Mouse (Mus musculus) liver, embryonic 11.5 days (tissue): Measurements from ENCODE around the gene Nedd4. TPM values are rescaled to one million over a fixed set of nuclear protein-coding genes. Genes with fewer than 3 reads are reported as not detected.
"Not testable (repeated sequence)": the region's sequence is repeated elsewhere in the genome, so short reads cannot be mapped to it uniquely, and the experiment has no call there.

Experiments used
- ATAC-seq: fragments of 200-750 bp; cut with Nextera tagmentation; replicated peaks from 2 replicates; pipeline ENCODE4 v1.8.0; 2017; ENCODE audit warnings: moderate number of reproducible peaks, mild to moderate bottlenecking, moderate TSS enrichment, moderate library complexity; ENCODE audit not compliant: low FRiP score
- DNase-seq: peaks from one replicate; pipeline ENCODE4 v3.0.0-alpha.2; 2017; ENCODE audit warnings: low spot score
- H3K27ac ChIP-seq: fragments of 300-500 bp; sonication (generic); 2 replicates; pipeline ENCODE4 v1.5.1; 2014; ENCODE audit warnings: mild to moderate bottlenecking, low read depth, low read length, control low read depth
- H3K27me3 ChIP-seq: fragments of 300-500 bp; sonication (generic); replicated peaks from 2 replicates; pipeline ENCODE4 v1.6.1; 2014; ENCODE audit warnings: low read length, mixed read lengths; ENCODE audit not compliant: control insufficient read depth, insufficient read depth
- H3K36me3 ChIP-seq: fragments of 300-500 bp; sonication (generic); 2 replicates; pipeline ENCODE4 v1.6.1; 2014; ENCODE audit warnings: mild to moderate bottlenecking, low read length, moderate library complexity, mixed read lengths; ENCODE audit not compliant: control insufficient read depth, insufficient read depth
- H3K4me1 ChIP-seq: fragments of 300-500 bp; sonication (generic); replicated peaks from 2 replicates; pipeline ENCODE4 v1.6.1; 2014; ENCODE audit warnings: low read length, mixed read lengths; ENCODE audit not compliant: control insufficient read depth, insufficient read depth
- H3K4me2 ChIP-seq: fragments of 300-500 bp; sonication (generic); 2 replicates; pipeline ENCODE4 v1.6.1; 2014; ENCODE audit warnings: mild to moderate bottlenecking, control low read depth, moderate library complexity
- H3K4me3 ChIP-seq: fragments of 300-500 bp; sonication (generic); 2 replicates; pipeline ENCODE4 v1.5.1; 2014; ENCODE audit warnings: low read depth, low read length, control low read depth
- H3K9ac ChIP-seq: fragments of 300-500 bp; sonication (generic); 2 replicates; pipeline ENCODE4 v1.6.1; 2014; ENCODE audit warnings: low read depth, low read length, control low read depth
- H3K9me3 ChIP-seq: fragments of 300-500 bp; sonication (generic); 2 replicates; pipeline ENCODE4 v1.6.1; 2016; ENCODE audit warnings: low read length, inconsistent platforms, mixed read lengths; ENCODE audit not compliant: control insufficient read depth
- WGBS: fragments of 180-500 bp; shearing (Covaris S2); extraction: QIAGEN DNeasy Blood & Tissue Kit; methylation state at CpG from one replicate; pipeline ENCODE4 v1.1.7; 2014; 5-methylcytosine and 5-hydroxymethylcytosine counted together
- polyA plus RNA-seq: library from polyadenylated mRNA; unstranded; fragments of >200 nt; fragmentation: Nextera tagmentation; extraction: Ambion mirVana; gene quantifications from 2 replicates; pipeline ENCODE4 v1.2.1, GENCODE M21; 2014

Gene Nedd4
- polyA plus RNA-seq, 1 experiment from 2014 or later: 302 TPM

GRCm38 (mm10) chr9:72635134-72635533, 27.0 kb upstream of the Nedd4 start:
- H3K4me1 ChIP-seq: peaks cover 6% of the 10 kb centered on the region; the same call in 1 of the 2 replicates
- ATAC-seq (no peak), DNase-seq (no peak)
- H3K9ac ChIP-seq: no peak overlapping the region
- H3K4me2 ChIP-seq: no peak overlapping the region
- no peak overlapping the region for H3K27ac ChIP-seq
- no peaks in the 10 kb centered on the region for H3K27me3 ChIP-seq
- no peak overlapping the region for H3K4me3 ChIP-seq
- H3K9me3 ChIP-seq: no peaks in the 10 kb centered on the region
- no peaks in the 10 kb centered on the region for H3K36me3 ChIP-seq

GRCm38 (mm10) chr9:72636547-72636946, 25.6 kb upstream of the Nedd4 start:
- 82% methylated on average over 7 of the region's 7 CpGs for WGBS

GRCm38 (mm10) chr9:72637243-72637642, 24.9 kb upstream of the Nedd4 start:
- ATAC-seq (no peak), DNase-seq (no peak)
- H3K4me3 ChIP-seq: no peak overlapping the region
- peaks cover 18% of the 10 kb centered on the region for H3K4me1 ChIP-seq
- H3K36me3 ChIP-seq: no peaks in the 10 kb centered on the region
- H3K4me2 ChIP-seq: no peak overlapping the region
- no peak overlapping the region for H3K27ac ChIP-seq
- 93% methylated on average over 8 of the region's 8 CpGs for WGBS
- no peaks in the 10 kb centered on the region for H3K9me3 ChIP-seq
- H3K9ac ChIP-seq: no peak overlapping the region
- no peaks in the 10 kb centered on the region for H3K27me3 ChIP-seq

More at GRCm38 (mm10) chr9:72636547-72636946, 25.6 kb upstream of the Nedd4 start:
- DNase-seq (no peak), ATAC-seq (no peak)
- Histone ChIP-seq H3K36me3 (no peaks in the 10 kb centered on the region), H3K4me1 (peaks cover 19% of the 10 kb centered on the region), H3K4me2 (no peak overlapping the region), H3K9ac (no peak overlapping the region), H3K9me3 (no peaks in the 10 kb centered on the region), H3K27ac (no peak overlapping the region), H3K27me3 (no peaks in the 10 kb centered on the region), H3K4me3 (no peak overlapping the region)

- ATAC-seq (peak; percentile 70; the same call in 1 of the 2 replicates), DNase-seq (no peak)
- Histone ChIP-seq H3K4me2 (peak overlapping the region; percentile 77), H3K9me3 (no peaks in the 10 kb centered on the region), H3K4me3 (peak overlapping the region; percentile 49), H3K27me3 (no peaks in the 10 kb centered on the region), H3K27ac (peak overlapping the region; percentile 93), H3K4me1 (peaks cover 16% of the 10 kb centered on the region), H3K36me3 (no peaks in the 10 kb centered on the region), H3K9ac (peak overlapping the region; percentile 75)
- 57% methylated on average over 9 of the region's 9 CpGs for WGBS
These were observed 22.9 kb upstream of the Nedd4 start for GRCm38 (mm10) chr9:72638951-72639842.

- H3K9ac ChIP-seq: peak overlapping the region; percentile 75
- ATAC-seq (peak; percentile 97), DNase-seq (peak; percentile 88)
- 1% methylated on average over 27 of the region's 27 CpGs for WGBS
- no peaks in the 10 kb centered on the region for H3K27me3 ChIP-seq
- no peaks in the 10 kb centered on the region for H3K9me3 ChIP-seq
- peak overlapping the region; percentile 77 for H3K4me2 ChIP-seq
- H3K4me3 ChIP-seq: peak overlapping the region; percentile 49
- peaks cover 16% of the 10 kb centered on the region for H3K4me1 ChIP-seq
- no peaks in the 10 kb centered on the region for H3K36me3 ChIP-seq
- peak overlapping the region; percentile 93 for H3K27ac ChIP-seq
These were observed 22.1 kb upstream of the Nedd4 start for GRCm38 (mm10) chr9:72639843-72640621.

- Histone ChIP-seq H3K4me2 (peak overlapping the region; percentile 77), H3K36me3 (no peaks in the 10 kb centered on the region), H3K27me3 (no peaks in the 10 kb centered on the region), H3K9ac (peak overlapping the region; percentile 75), H3K27ac (peak overlapping the region; percentile 93), H3K4me3 (no peak overlapping the region), H3K4me1 (peaks cover 16% of the 10 kb centered on the region), H3K9me3 (no peaks in the 10 kb centered on the region)
- DNase-seq (no peak), ATAC-seq (no peak)
- WGBS: 34% methylated on average over 7 of the region's 7 CpGs
These were observed 21.5 kb upstream of the Nedd4 start for GRCm38 (mm10) chr9:72640642-72641041.

- peak overlapping the region; percentile 75 for H3K9ac ChIP-seq
- no peaks in the 10 kb centered on the region for H3K27me3 ChIP-seq
- H3K36me3 ChIP-seq: no peaks in the 10 kb centered on the region
- no peaks in the 10 kb centered on the region for H3K9me3 ChIP-seq
- peak overlapping the region; percentile 77; the same call in 1 of the 2 replicates for H3K4me2 ChIP-seq
- H3K4me3 ChIP-seq: no peak overlapping the region
- peak overlapping the region; percentile 93 for H3K27ac ChIP-seq
- peaks cover 16% of the 10 kb centered on the region for H3K4me1 ChIP-seq
- no peak for ATAC-seq
- 75% methylated on average over 6 of the region's 6 CpGs for WGBS
- DNase-seq: no peak
These were observed 21.0 kb upstream of the Nedd4 start for GRCm38 (mm10) chr9:72641093-72641680.

- H3K27ac ChIP-seq, H3K9me3 ChIP-seq, ATAC-seq, H3K9ac ChIP-seq, DNase-seq, H3K27me3 ChIP-seq, H3K36me3 ChIP-seq, H3K4me2 ChIP-seq, H3K4me3 ChIP-seq: not testable (repeated sequence)
- H3K4me1 ChIP-seq: peaks cover 16% of the 10 kb centered on the region
- WGBS: 88% methylated on average over 4 of the region's 4 CpGs
These were observed 19.2 kb upstream of the Nedd4 start for GRCm38 (mm10) chr9:72642756-72643447.
